In genomic region chr12:85290633-85291032, GRCm38 (mm10) we compare ENCODE assay signal across 18 mouse cellular contexts. TPM values are rescaled to one million over a fixed set of nuclear protein-coding genes. Genes with fewer than 3 reads are reported as not detected.
DNase-seq lines count a peak whose midpoint lies in the region; ATAC-seq and TF ChIP-seq lines count a peak whose summit lies in the region.
"Had no signal": no experiment of that assay in that cellular context is flagged by ENCODE, and none has a peak within 500 bp of the region (broad histone marks: within the 10 kb centered on the region; RNA-seq: fewer than 3 reads in every experiment).

No protein-coding gene starts in this region.

- H3K36me3 ChIP-seq in limb, embryonic 15.5 days = no peaks in the 10 kb centered on the region
- 0 out of 2 replicates have a peak, but pooled peaks cover 3% of the 10 kb centered on the region for H3K36me3 ChIP-seq in limb, embryonic 10.5 days
- H3K36me3 ChIP-seq in intestine, postnatal 0 days (ENCODE audit: control insufficient read depth, insufficient read depth) = no peaks in the 10 kb centered on the region
- H3K36me3 ChIP-seq in kidney, embryonic 15.5 days = peaks cover 12% of the 10 kb centered on the region; the same call in 1 of the 2 replicates
- H3K36me3 ChIP-seq in small intestine, adult 2 months (ENCODE audit: control insufficient read depth, insufficient read depth, low read length) = no peaks in the 10 kb centered on the region
- H3K36me3 ChIP-seq: embryonic facial prominence, embryonic 10.5 days; forebrain, embryonic 15.5 days; heart, embryonic 15.5 days; hindbrain, embryonic 12.5 days had no signal

- H3K9me3 ChIP-seq in limb, embryonic 15.5 days = no peaks in the 10 kb centered on the region
- H3K9me3 ChIP-seq in limb, embryonic 10.5 days (replicated peaks) = no peaks in the 10 kb centered on the region; the same call in 1 of the 2 replicates
- no peaks in the 10 kb centered on the region for H3K9me3 ChIP-seq in intestine, postnatal 0 days (ENCODE audit: control insufficient read depth)
- peaks cover 16% of the 10 kb centered on the region; the same call in 1 of the 2 replicates for H3K9me3 ChIP-seq in kidney, embryonic 15.5 days (replicated peaks)
- H3K9me3 ChIP-seq: forebrain, embryonic 15.5 days; heart, embryonic 15.5 days; hindbrain, embryonic 12.5 days had no signal

- ATAC-seq in limb, embryonic 15.5 days (ENCODE audit: insufficient number of reproducible peaks, low FRiP score, low TSS enrichment, low read depth) = no peak
- no peak for ATAC-seq in intestine, postnatal 0 days
- no peak for ATAC-seq in kidney, embryonic 15.5 days (replicated peaks; ENCODE audit: low FRiP score)
- ATAC-seq: forebrain, embryonic 15.5 days had no signal

- no peak overlapping the region; the same call in 1 of the 2 replicates for H3K4me3 ChIP-seq in limb, embryonic 15.5 days
- no peak overlapping the region for H3K4me3 ChIP-seq in limb, embryonic 10.5 days
- no peak overlapping the region for H3K4me3 ChIP-seq in intestine, postnatal 0 days (ENCODE audit: low read depth, low read length)
- 0 out of 2 replicates have a peak overlapping the region, but pooled peaks have one; percentile 7 for H3K4me3 ChIP-seq in kidney, embryonic 15.5 days (replicated peaks)
- H3K4me3 ChIP-seq in small intestine, adult 2 months (ENCODE audit: low read depth, low read length) = 0 out of 2 replicates have a peak overlapping the region, but pooled peaks have one; percentile 4
- H3K4me3 ChIP-seq in cerebellum, adult 2 months (replicated peaks; ENCODE audit: insufficient read depth, low read depth, low read length) = no peak overlapping the region
- H3K4me3 ChIP-seq: embryonic facial prominence, embryonic 10.5 days; forebrain, embryonic 15.5 days; heart, embryonic 15.5 days; hindbrain, embryonic 12.5 days; myocyte had no signal

- H3K4me1 ChIP-seq in limb, embryonic 15.5 days = peaks cover 30% of the 10 kb centered on the region
- peaks cover 31% of the 10 kb centered on the region for H3K4me1 ChIP-seq in limb, embryonic 10.5 days
- no peaks in the 10 kb centered on the region for H3K4me1 ChIP-seq in intestine, postnatal 0 days (replicated peaks; ENCODE audit: control insufficient read depth, insufficient read depth, low read length)
- peaks cover 28% of the 10 kb centered on the region for H3K4me1 ChIP-seq in kidney, embryonic 15.5 days
- peaks cover 8% of the 10 kb centered on the region for H3K4me1 ChIP-seq in small intestine, adult 2 months (ENCODE audit: control insufficient read depth, insufficient read depth, insufficient read length, low read length)
- H3K4me1 ChIP-seq in cerebellum, adult 2 months (ENCODE audit: control insufficient read depth, insufficient read depth, low read length) = 0 out of 2 replicates have a peak, but pooled peaks cover 3% of the 10 kb centered on the region

- WGBS in limb, embryonic 15.5 days = 80% methylated on average over 10 of the region's 10 CpGs
- 79% methylated on average over 10 of the region's 10 CpGs for WGBS in limb, embryonic 10.5 days
- WGBS in intestine, postnatal 0 days = 79% methylated on average over 10 of the region's 10 CpGs
- WGBS in kidney, embryonic 15.5 days = 54% methylated on average over 10 of the region's 10 CpGs
- 81% methylated on average over 10 of the region's 10 CpGs for WGBS in small intestine, adult 2 months
- WGBS in cerebellum, adult 2 months = 77% methylated on average over 10 of the region's 10 CpGs

- no peak for TF ChIP-seq POLR2A in small intestine, adult 2 months (IDR thresholded peaks at IDR 0.05; ENCODE audit: low read depth, low read length)
- no peak for TF ChIP-seq POLR2A in cerebellum, adult 2 months (IDR thresholded peaks at IDR 0.05; ENCODE audit: borderline replicate concordance, insufficient read depth, low read length)

- H3K27me3 ChIP-seq in limb, embryonic 15.5 days = no peaks in the 10 kb centered on the region
- H3K27me3 ChIP-seq in limb, embryonic 10.5 days (ENCODE audit: low read depth, poor library complexity, severe bottlenecking) = peaks cover 21% of the 10 kb centered on the region
- peaks cover 11% of the 10 kb centered on the region for H3K27me3 ChIP-seq in intestine, postnatal 0 days (replicated peaks; ENCODE audit: control insufficient read depth, insufficient read depth, low read length)
- peaks cover 4% of the 10 kb centered on the region; the same call in 1 of the 2 replicates for H3K27me3 ChIP-seq in kidney, embryonic 15.5 days
- no peaks in the 10 kb centered on the region for H3K27me3 ChIP-seq in small intestine, adult 2 months (ENCODE audit: control insufficient read depth, insufficient read depth, low read length)
- H3K27me3 ChIP-seq in cerebellum, adult 2 months (ENCODE audit: control insufficient read depth, insufficient read depth, low read length) = peaks cover 2% of the 10 kb centered on the region; the same call in 1 of the 2 replicates
- H3K27me3 ChIP-seq: forebrain, embryonic 15.5 days; heart, embryonic 15.5 days had no signal

- H3K4me2 ChIP-seq in limb, embryonic 15.5 days = peak overlapping the region; percentile 7; the same call in 1 of the 2 replicates
- peak overlapping the region; percentile 21 for H3K4me2 ChIP-seq in intestine, postnatal 0 days (replicated peaks; ENCODE audit: low read depth)
- H3K4me2 ChIP-seq in kidney, embryonic 15.5 days = peak overlapping the region; percentile 85
- H3K4me2 ChIP-seq: forebrain, embryonic 15.5 days; hindbrain, embryonic 12.5 days; liver, embryonic 11.5 days; lung, embryonic 14.5 days had no signal

- DNase-seq in limb, embryonic 10.5 days (ENCODE audit: low spot score) = no peak
- DNase-seq in cerebellum, adult 2 months = no peak
- no peak for DNase-seq in frontal cortex, adult 2 months (ENCODE audit: extremely low spot score in 1 of 2, low spot score in 1 of 2)
- no peak for DNase-seq in adrenal gland, adult (ENCODE audit: inconsistent age in 2 of 2, low spot score in 1 of 2)
- DNase-seq: cerebellum, adult 11 months; lung, embryonic 14.5 days; midbrain, embryonic 14.5 days had no signal

- no peak overlapping the region for H3K27ac ChIP-seq in limb, embryonic 15.5 days
- no peak overlapping the region; the same call in 1 of the 2 replicates for H3K27ac ChIP-seq in limb, embryonic 10.5 days
- H3K27ac ChIP-seq in intestine, postnatal 0 days (ENCODE audit: low read depth, low read length) = no peak overlapping the region
- H3K27ac ChIP-seq in kidney, embryonic 15.5 days = 0 out of 2 replicates have a peak overlapping the region, but pooled peaks have one; percentile 24
- no peak overlapping the region for H3K27ac ChIP-seq in small intestine, adult 2 months (ENCODE audit: insufficient read depth, low read depth, low read length)
- H3K27ac ChIP-seq in cerebellum, adult 2 months (ENCODE audit: insufficient read depth, low read length) = no peak overlapping the region
- H3K27ac ChIP-seq: embryonic facial prominence, embryonic 10.5 days; forebrain, embryonic 15.5 days; heart, embryonic 15.5 days; hindbrain, embryonic 12.5 days; macrophage had no signal

- H3K9ac ChIP-seq in limb, embryonic 15.5 days = no peak overlapping the region
- no peak overlapping the region for H3K9ac ChIP-seq in intestine, postnatal 0 days (ENCODE audit: low read depth, low read length)
- no peak overlapping the region for H3K9ac ChIP-seq in kidney, embryonic 15.5 days
- H3K9ac ChIP-seq: forebrain, embryonic 15.5 days; heart, embryonic 15.5 days; hindbrain, embryonic 12.5 days; lung, embryonic 14.5 days had no signal

- TF ChIP-seq CTCF in intestine, postnatal 0 days (IDR thresholded peaks at IDR 0.05; ENCODE audit: low read depth) = no peak
- no peak for TF ChIP-seq CTCF in small intestine, adult 2 months (IDR thresholded peaks at IDR 0.05; ENCODE audit: extremely low read depth, insufficient read length, insufficient replicate concordance, low read depth, low read length)
- no peak for TF ChIP-seq CTCF in cerebellum, adult 2 months (IDR thresholded peaks at IDR 0.05; ENCODE audit: borderline replicate concordance, insufficient read depth, low read depth, low read length)

RNA-seq across cellular contexts. Expression of gene Zc2hc1c, which starts 2.2 kb away (rescaled TPM):
- polyA plus RNA-seq in limb, embryonic 15.5 days (2015; fragmentation: Nextera tagmentation; extraction: Ambion mirVana) = 1.9 and 2.2 TPM in 2 replicates
- polyA plus RNA-seq in limb, embryonic 10.5 days (2016; fragmentation: Nextera tagmentation; extraction: Ambion mirVana) = 0.68 and 0.91 TPM in 2 replicates
- 0.86 and 0.96 TPM in 2 replicates for polyA plus RNA-seq in intestine, postnatal 0 days (2015; fragmentation: Nextera tagmentation; extraction: Ambion mirVana)
- 2.8 and 3.4 TPM in 2 replicates for polyA plus RNA-seq in kidney, embryonic 15.5 days (2015; fragmentation: Nextera tagmentation; extraction: Ambion mirVana)
- polyA plus RNA-seq in small intestine, adult 2 months (2012; rRNA removed) = 0.05 and 0.06 TPM in 2 replicates
- 0.95 and 1.1 TPM in 2 replicates for polyA plus RNA-seq in cerebellum, adult 2 months (2012; rRNA removed)
- 0.92 and 0.94 TPM in 2 replicates for polyA plus RNA-seq in frontal cortex, adult 2 months (2012; rRNA removed)
- polyA plus RNA-seq: macrophage had no signal

RNA-seq across cellular contexts. Expression of gene Acyp1, which starts 2.4 kb away (rescaled TPM):
- polyA plus RNA-seq in limb, embryonic 15.5 days (2015; fragmentation: Nextera tagmentation; extraction: Ambion mirVana) = 41.8 and 42.0 TPM in 2 replicates
- polyA plus RNA-seq in limb, embryonic 10.5 days (2016; fragmentation: Nextera tagmentation; extraction: Ambion mirVana) = 47.2 and 54.2 TPM in 2 replicates
- polyA plus RNA-seq in intestine, postnatal 0 days (2015; fragmentation: Nextera tagmentation; extraction: Ambion mirVana) = 50.3 and 51.9 TPM in 2 replicates
- 59.5 and 65.4 TPM in 2 replicates for polyA plus RNA-seq in kidney, embryonic 15.5 days (2015; fragmentation: Nextera tagmentation; extraction: Ambion mirVana)
- 0.57 and 0.90 TPM in 2 replicates for polyA plus RNA-seq in small intestine, adult 2 months (2012; rRNA removed)
- polyA plus RNA-seq in cerebellum, adult 2 months (2012; rRNA removed) = 77.8 and 88.8 TPM in 2 replicates
- polyA plus RNA-seq in frontal cortex, adult 2 months (2012; rRNA removed) = 35.6 and 44.0 TPM in 2 replicates

RNA-seq across cellular contexts. Expression of gene Mlh3, which starts 20.2 kb away (rescaled TPM):
- polyA plus RNA-seq in limb, embryonic 15.5 days (2015; fragmentation: Nextera tagmentation; extraction: Ambion mirVana) = 8.1 and 9.4 TPM in 2 replicates
- 7.0 and 8.2 TPM in 2 replicates for polyA plus RNA-seq in limb, embryonic 10.5 days (2016; fragmentation: Nextera tagmentation; extraction: Ambion mirVana)
- polyA plus RNA-seq in intestine, postnatal 0 days (2015; fragmentation: Nextera tagmentation; extraction: Ambion mirVana) = 2.5 and 3.0 TPM in 2 replicates
- 8.7 and 9.6 TPM in 2 replicates for polyA plus RNA-seq in kidney, embryonic 15.5 days (2015; fragmentation: Nextera tagmentation; extraction: Ambion mirVana)
- 0.72 and 0.99 TPM in 2 replicates for polyA plus RNA-seq in small intestine, adult 2 months (2012; rRNA removed)
- 11.7 and 12.1 TPM in 2 replicates for polyA plus RNA-seq in cerebellum, adult 2 months (2012; rRNA removed)
- 13.5 and 14.5 TPM in 2 replicates for polyA plus RNA-seq in frontal cortex, adult 2 months (2012; rRNA removed)

RNA-seq across cellular contexts. Expression of gene Nek9, which starts 48.5 kb away (rescaled TPM):
- polyA plus RNA-seq in limb, embryonic 15.5 days (2015; fragmentation: Nextera tagmentation; extraction: Ambion mirVana) = 17.4 and 23.1 TPM in 2 replicates
- 26.0 and 29.9 TPM in 2 replicates for polyA plus RNA-seq in limb, embryonic 10.5 days (2016; fragmentation: Nextera tagmentation; extraction: Ambion mirVana)
- 10.2 and 10.3 TPM in 2 replicates for polyA plus RNA-seq in intestine, postnatal 0 days (2015; fragmentation: Nextera tagmentation; extraction: Ambion mirVana)
- 22.3 and 23.0 TPM in 2 replicates for polyA plus RNA-seq in kidney, embryonic 15.5 days (2015; fragmentation: Nextera tagmentation; extraction: Ambion mirVana)
- polyA plus RNA-seq in small intestine, adult 2 months (2012; rRNA removed) = 7.4 and 11.1 TPM in 2 replicates
- 38.6 and 40.1 TPM in 2 replicates for polyA plus RNA-seq in cerebellum, adult 2 months (2012; rRNA removed)
- 33.9 and 38.0 TPM in 2 replicates for polyA plus RNA-seq in frontal cortex, adult 2 months (2012; rRNA removed)

Comparison
In these comparisons a context has a peak if more than half of its experiments do, and no peak if none do; other contexts are left out.
1. H3K4me2 ChIP-seq: peak in every context shown above with its lines; median percentile 85 in kidney, embryonic 15.5 days; 21 in intestine, postnatal 0 days; 7 in limb, embryonic 15.5 days.
2. H3K4me3 ChIP-seq: peak in kidney, embryonic 15.5 days (single experiment) and small intestine, adult 2 months (single experiment); none in limb, embryonic 15.5 days (single experiment), limb, embryonic 10.5 days (single experiment), intestine, postnatal 0 days (single experiment) and cerebellum, adult 2 months (single experiment).
3. RNA of gene Acyp1, which starts 2.4 kb away (polyA plus RNA-seq): 77.8 to 88.8 TPM in cerebellum, adult 2 months, 59.5 to 65.4 TPM in kidney, embryonic 15.5 days, 47.2 to 54.2 TPM in limb, embryonic 10.5 days, 50.3 to 51.9 TPM in intestine, postnatal 0 days, 35.6 to 44.0 TPM in frontal cortex, adult 2 months and 41.8 to 42.0 TPM in limb, embryonic 15.5 days; 0.57 to 0.90 TPM in small intestine, adult 2 months; every median in the first group is over 10 times any median in the second.